Mouse (Mus musculus) forebrain, embryonic 12.5 days (tissue): ENCODE results near the gene Ube2v1. TPM values are rescaled to one million over a fixed set of nuclear protein-coding genes. Genes with fewer than 3 reads are reported as not detected.

Source experiments
- ATAC-seq: fragments of 200-750 bp; cut with Nextera tagmentation; 2 replicates; pipeline ENCODE4 v1.8.0; 2017; ENCODE audit warnings: moderate TSS enrichment; ENCODE audit not compliant: low FRiP score
- H3K27ac ChIP-seq: fragments of 300-500 bp; sonication (generic); 2 replicates; pipeline ENCODE4 v1.5.1; 2016; ENCODE audit warnings: mild to moderate bottlenecking
- H3K27me3 ChIP-seq: fragments of 300-500 bp; sonication (generic); 2 replicates; pipeline ENCODE4 v1.6.1; 2016; ENCODE audit warnings: mild to moderate bottlenecking
- H3K36me3 ChIP-seq: fragments of 300-500 bp; sonication (generic); replicated peaks from 2 replicates; pipeline ENCODE4 v1.6.1; 2016; ENCODE audit warnings: mild to moderate bottlenecking
- H3K4me1 ChIP-seq: fragments of 300-500 bp; sonication (generic); 2 replicates; pipeline ENCODE4 v1.6.1; 2016
- H3K4me2 ChIP-seq: fragments of 300-500 bp; sonication (generic); 2 replicates; pipeline ENCODE4 v1.6.1; 2016; ENCODE audit warnings: mild to moderate bottlenecking, moderate library complexity
- H3K4me3 ChIP-seq: fragments of 300-500 bp; sonication (generic); replicated peaks from 2 replicates; pipeline ENCODE4 v1.5.1; 2016; ENCODE audit warnings: mild to moderate bottlenecking
- H3K9ac ChIP-seq: fragments of 300-500 bp; sonication (generic); 2 replicates; pipeline ENCODE4 v1.6.1; 2016; ENCODE audit warnings: mild to moderate bottlenecking
- H3K9me3 ChIP-seq: fragments of 300-500 bp; sonication (generic); 2 replicates; pipeline ENCODE4 v1.6.1; 2016
- WGBS: fragments of 180-500 bp; shearing (Covaris S2); methylation state at CpG from one replicate; pipeline ENCODE4 v1.1.7; 2016; 5-methylcytosine and 5-hydroxymethylcytosine counted together
- polyA plus RNA-seq: library from polyadenylated mRNA; unstranded; fragments of >200 nt; fragmentation: Nextera tagmentation; extraction: Ambion mirVana; gene quantifications from 2 replicates; pipeline ENCODE4 v1.2.1, GENCODE M21; 2016

The Ube2v1 gene
- polyA plus RNA-seq, 1 experiment from 2014 or later = 303 TPM

- WGBS = under 1% methylated on average over 108 of the region's 110 CpGs
- no peaks in the 10 kb centered on the region for H3K9me3 ChIP-seq
- H3K27me3 ChIP-seq = peaks cover 15% of the 10 kb centered on the region
- H3K4me3 ChIP-seq = peak within 1 kb of the TSS; percentile 84
- H3K9ac ChIP-seq = peak within 1 kb of the TSS; percentile 83
- ATAC-seq = peak; percentile 98
- peaks cover 28% of the 10 kb centered on the region for H3K4me1 ChIP-seq
- 0 out of 2 replicates have a peak, but pooled peaks cover 6% of the 10 kb centered on the region for H3K36me3 ChIP-seq
- H3K4me2 ChIP-seq = peak within 1 kb of the TSS; percentile 91
- H3K27ac ChIP-seq = peak within 1 kb of the TSS; percentile 62
Measured at GRCm38 (mm10) chr2:167661270-167662203, 29.6 kb upstream of the Ube2v1 start, which contains the start of gene Gm20431. Gene Gm20431, minus strand, starts transcription at chr2:167661496.

GRCm38 (mm10) chr2:167660611-167660971 is 28.7 kb upstream of the Ube2v1 start:
- Histone ChIP-seq H3K36me3 (0 out of 2 replicates have a peak, but pooled peaks cover 6% of the 10 kb centered on the region), H3K4me2 (peak overlapping the region; percentile 91), H3K9me3 (no peaks in the 10 kb centered on the region), H3K9ac (peak overlapping the region; percentile 83), H3K4me1 (peaks cover 28% of the 10 kb centered on the region), H3K4me3 (peak overlapping the region; percentile 84), H3K27me3 (peaks cover 15% of the 10 kb centered on the region), H3K27ac (no peak overlapping the region)
- WGBS = 1% methylated on average over 12 of the region's 12 CpGs
- ATAC-seq = no peak

DNA sequence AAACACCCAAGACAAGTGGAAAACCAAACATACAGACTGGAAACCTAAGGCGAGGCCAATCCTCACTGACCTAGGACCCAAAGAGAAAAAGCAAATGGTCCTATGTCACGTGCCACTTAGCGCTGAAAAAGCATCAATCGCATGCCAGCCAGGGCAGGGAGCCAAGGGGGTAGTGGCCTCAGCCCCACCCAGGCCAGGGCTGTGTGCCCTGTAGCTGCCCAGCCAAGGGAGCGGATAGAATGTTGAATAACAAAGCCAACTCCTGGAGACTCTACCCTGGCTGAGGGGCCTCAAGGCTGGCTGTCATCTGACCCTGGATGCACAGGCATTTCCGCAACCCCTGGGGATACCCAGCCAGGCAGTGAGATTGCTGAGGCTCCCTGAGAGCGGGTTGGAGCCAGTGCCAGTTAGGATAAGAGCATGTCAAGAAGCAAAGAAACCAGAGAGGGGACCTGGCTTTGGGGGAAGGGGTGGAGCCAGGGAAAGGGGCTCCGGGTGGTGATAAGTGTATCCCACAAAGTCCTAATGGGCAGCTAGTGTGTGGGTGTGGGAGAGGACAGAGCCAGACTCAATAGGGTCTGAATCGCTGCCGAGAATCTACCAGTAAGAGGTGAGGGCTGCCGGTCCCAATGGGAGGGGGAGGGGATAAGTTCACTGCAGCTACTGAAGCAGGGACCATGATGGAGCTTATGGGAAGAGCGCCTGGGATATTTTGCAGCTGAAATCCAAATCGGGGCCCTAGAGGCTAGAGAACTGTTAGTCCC is 28.1 kb upstream of the Ube2v1 start:
- Histone ChIP-seq H3K4me2 (peak overlapping the region; percentile 91), H3K27me3 (peaks cover 15% of the 10 kb centered on the region), H3K9me3 (no peaks in the 10 kb centered on the region), H3K4me3 (peak overlapping the region; percentile 84), H3K4me1 (peaks cover 28% of the 10 kb centered on the region), H3K9ac (peak overlapping the region; percentile 83), H3K27ac (0 out of 2 replicates have a peak overlapping the region, but pooled peaks have one; percentile 42), H3K36me3 (0 out of 2 replicates have a peak, but pooled peaks cover 6% of the 10 kb centered on the region)
- ATAC-seq = no peak
- WGBS = 27% methylated on average over 13 of the region's 13 CpGs

GRCm38 (mm10) chr2:167659177-167659846 is 27.4 kb upstream of the Ube2v1 start:
- Histone ChIP-seq H3K27me3 (peaks cover 15% of the 10 kb centered on the region), H3K27ac (no peak overlapping the region), H3K4me3 (no peak overlapping the region), H3K4me2 (peak overlapping the region; percentile 91), H3K4me1 (peaks cover 28% of the 10 kb centered on the region), H3K9me3 (no peaks in the 10 kb centered on the region), H3K36me3 (0 out of 2 replicates have a peak, but pooled peaks cover 6% of the 10 kb centered on the region), H3K9ac (no peak overlapping the region)
- ATAC-seq = no peak
- WGBS = 76% methylated on average over 10 of the region's 10 CpGs

DNA sequence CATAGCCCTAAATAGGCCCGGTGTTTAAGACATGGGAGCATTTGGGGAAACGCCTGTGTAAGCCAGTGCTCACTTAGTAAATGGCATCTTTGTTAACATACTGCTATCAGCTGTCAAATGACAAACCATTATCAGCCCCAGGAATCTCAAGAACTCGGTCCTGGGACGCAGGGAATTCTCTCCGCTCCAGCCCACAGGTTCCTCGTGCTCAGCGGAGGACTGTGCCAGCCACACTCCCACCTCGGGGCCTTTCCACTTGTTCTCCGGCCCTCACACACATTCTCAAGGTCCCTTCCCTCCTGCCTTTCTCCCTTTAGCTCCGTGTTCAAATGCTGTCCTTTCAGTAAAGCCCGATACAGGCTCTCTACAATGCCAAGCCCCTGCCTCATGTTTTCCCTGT is 26.8 kb upstream of the Ube2v1 start:
- H3K36me3 ChIP-seq = peaks cover 12% of the 10 kb centered on the region; the same call in 1 of the 2 replicates
- no peak overlapping the region for H3K9ac ChIP-seq
- 89% methylated on average over 11 of the region's 11 CpGs for WGBS
- 0 out of 2 replicates have a peak overlapping the region, but pooled peaks have one; percentile 91 for H3K4me2 ChIP-seq
- peaks cover 28% of the 10 kb centered on the region for H3K4me1 ChIP-seq
- H3K4me3 ChIP-seq = no peak overlapping the region
- peaks cover 15% of the 10 kb centered on the region for H3K27me3 ChIP-seq
- no peak overlapping the region for H3K27ac ChIP-seq
- H3K9me3 ChIP-seq = no peaks in the 10 kb centered on the region
- ATAC-seq = no peak

GRCm38 (mm10) chr2:167657973-167658372 is 26.1 kb upstream of the Ube2v1 start:
- no peak overlapping the region for H3K4me3 ChIP-seq
- 89% methylated on average over 4 of the region's 4 CpGs for WGBS
- no peak overlapping the region for H3K4me2 ChIP-seq
- H3K9ac ChIP-seq = no peak overlapping the region
- H3K27ac ChIP-seq = no peak overlapping the region
- peaks cover 28% of the 10 kb centered on the region for H3K4me1 ChIP-seq
- H3K36me3 ChIP-seq = peaks cover 19% of the 10 kb centered on the region; the same call in 1 of the 2 replicates
- ATAC-seq = no peak
- peaks cover 11% of the 10 kb centered on the region for H3K27me3 ChIP-seq
- H3K9me3 ChIP-seq = no peaks in the 10 kb centered on the region

GRCm38 (mm10) chr2:167656629-167657478 is 25.0 kb upstream of the Ube2v1 start:
- H3K27ac ChIP-seq = no peak overlapping the region
- H3K9me3 ChIP-seq = no peaks in the 10 kb centered on the region
- no peak overlapping the region for H3K4me2 ChIP-seq
- peaks cover under 1% of the 10 kb centered on the region; the same call in 1 of the 2 replicates for H3K27me3 ChIP-seq
- peaks cover 27% of the 10 kb centered on the region for H3K36me3 ChIP-seq
- no peak overlapping the region for H3K4me3 ChIP-seq
- no peak overlapping the region for H3K9ac ChIP-seq
- peaks cover 24% of the 10 kb centered on the region for H3K4me1 ChIP-seq
- WGBS = 87% methylated on average over 16 of the region's 16 CpGs
- no peak for ATAC-seq

- Histone ChIP-seq H3K4me3 (no peak overlapping the region), H3K4me1 (peaks cover 14% of the 10 kb centered on the region), H3K9me3 (no peaks in the 10 kb centered on the region), H3K27ac (no peak overlapping the region), H3K27me3 (no peaks in the 10 kb centered on the region), H3K9ac (no peak overlapping the region), H3K36me3 (peaks cover 37% of the 10 kb centered on the region), H3K4me2 (no peak overlapping the region)
- no peak for ATAC-seq
- WGBS = 87% methylated on average over 10 of the region's 10 CpGs
Measured at GRCm38 (mm10) chr2:167654911-167655600, 23.2 kb upstream of the Ube2v1 start.

DNA sequence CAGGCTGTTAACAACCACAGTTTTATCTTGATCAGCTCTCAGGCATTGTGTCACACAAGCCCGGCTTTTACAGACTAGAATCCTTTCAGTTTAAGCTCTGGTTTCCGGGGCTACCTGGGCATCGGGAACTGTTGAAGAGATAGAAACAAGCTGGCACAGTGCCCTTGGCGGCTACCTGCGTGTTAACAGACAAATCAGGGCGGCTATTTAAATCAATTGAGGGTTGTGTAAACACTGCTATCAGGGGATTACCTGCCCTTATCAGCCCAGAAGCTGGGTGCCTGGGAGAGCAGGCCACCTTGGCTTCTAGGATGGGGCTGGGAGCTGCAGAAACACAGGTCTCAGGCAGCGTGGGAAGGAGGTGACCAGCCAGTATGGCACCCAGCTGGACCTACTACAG is 20.8 kb upstream of the Ube2v1 start:
- Histone ChIP-seq H3K36me3 (peaks cover 45% of the 10 kb centered on the region), H3K4me3 (no peak overlapping the region), H3K27ac (no peak overlapping the region), H3K9ac (no peak overlapping the region), H3K4me2 (no peak overlapping the region), H3K4me1 (no peaks in the 10 kb centered on the region), H3K27me3 (no peaks in the 10 kb centered on the region), H3K9me3 (no peaks in the 10 kb centered on the region)
- 86% methylated on average over 7 of the region's 7 CpGs for WGBS
- ATAC-seq = no peak

GRCm38 (mm10) chr2:167651622-167652021 is 19.7 kb upstream of the Ube2v1 start:
- Histone ChIP-seq H3K4me3 (no peak overlapping the region), H3K9me3 (no peaks in the 10 kb centered on the region), H3K9ac (no peak overlapping the region), H3K27ac (no peak overlapping the region), H3K27me3 (no peaks in the 10 kb centered on the region), H3K36me3 (peaks cover 47% of the 10 kb centered on the region), H3K4me2 (no peak overlapping the region), H3K4me1 (no peaks in the 10 kb centered on the region)
- no peak for ATAC-seq
- 90% methylated on average over 9 of the region's 9 CpGs for WGBS
